Comparison of ENCODE assay signal across 15 mouse cellular contexts in genomic region chr6:70774372-70774771, GRCm38 (mm10). TPM values are rescaled to one million over a fixed set of nuclear protein-coding genes. Genes with fewer than 3 reads are reported as not detected.
DNase-seq lines count a peak whose midpoint lies in the region; ATAC-seq lines count a peak whose summit lies in the region.
"Had no signal": no experiment of that assay in that cellular context is flagged by ENCODE, and none has a peak within 500 bp of the region (broad histone marks: within the 10 kb centered on the region; RNA-seq: fewer than 3 reads in every experiment).

No protein-coding gene starts in this region.

- H3K27ac ChIP-seq in hindbrain, embryonic 15.5 days (replicated peaks): no peak overlapping the region
- no peak overlapping the region for H3K27ac ChIP-seq in hindbrain, embryonic 10.5 days
- H3K27ac ChIP-seq in midbrain, embryonic 11.5 days (ENCODE audit: low read depth, low read length): no peak overlapping the region
- H3K27ac ChIP-seq in midbrain, embryonic 15.5 days: no peak overlapping the region
- no peak overlapping the region for H3K27ac ChIP-seq in neural tube, embryonic 12.5 days
- H3K27ac ChIP-seq: heart, embryonic 13.5 days; lung, embryonic 15.5 days had no signal

- H3K9me3 ChIP-seq in hindbrain, embryonic 15.5 days: no peaks in the 10 kb centered on the region
- no peaks in the 10 kb centered on the region for H3K9me3 ChIP-seq in hindbrain, embryonic 10.5 days
- H3K9me3 ChIP-seq in midbrain, embryonic 11.5 days (ENCODE audit: control insufficient read depth, low read length): no peaks in the 10 kb centered on the region
- no peaks in the 10 kb centered on the region for H3K9me3 ChIP-seq in midbrain, embryonic 15.5 days
- no peaks in the 10 kb centered on the region for H3K9me3 ChIP-seq in neural tube, embryonic 12.5 days
- H3K9me3 ChIP-seq: heart, embryonic 13.5 days; lung, embryonic 15.5 days had no signal

- no peak overlapping the region for H3K4me2 ChIP-seq in hindbrain, embryonic 15.5 days
- H3K4me2 ChIP-seq in midbrain, embryonic 11.5 days: no peak overlapping the region
- no peak overlapping the region for H3K4me2 ChIP-seq in midbrain, embryonic 15.5 days
- no peak overlapping the region for H3K4me2 ChIP-seq in neural tube, embryonic 12.5 days (replicated peaks)
- H3K4me2 ChIP-seq: heart, embryonic 13.5 days; lung, embryonic 15.5 days had no signal

- DNase-seq in hindbrain, embryonic 10.5 days (ENCODE audit: low spot score): no peak
- DNase-seq in midbrain, embryonic 11.5 days (ENCODE audit: low spot score, missing footprints): no peak
- no peak for DNase-seq in gastrocnemius, adult 18-20 months (ENCODE audit: low spot score)
- DNase-seq: adrenal gland, adult 8-10 months; cerebellum, adult 9-11 months; heart, postnatal 4 days; right cerebral cortex, adult 18-20 months; spleen, adult 18-20 months had no signal

- peak; percentile 63 for ATAC-seq in hindbrain, embryonic 15.5 days (ENCODE audit: low FRiP score, low read depth)
- 0 out of 2 replicates have a peak, but pooled peaks have one; percentile 42 for ATAC-seq in midbrain, embryonic 11.5 days (ENCODE audit: low FRiP score)
- no peak for ATAC-seq in midbrain, embryonic 15.5 days (replicated peaks)
- ATAC-seq in granulocyte monocyte progenitor cell, adult 5-6 weeks (replicated peaks; ENCODE audit: poor library complexity, severe bottlenecking): peak; percentile 30
- ATAC-seq in neural tube, embryonic 12.5 days (ENCODE audit: low FRiP score, low read depth): peak; percentile 66
- ATAC-seq: CD4-positive, CD25-positive, alpha-beta regulatory T cell, adult 4 months had no signal

- H3K9ac ChIP-seq in hindbrain, embryonic 15.5 days: no peak overlapping the region
- H3K9ac ChIP-seq in midbrain, embryonic 11.5 days (ENCODE audit: low read length): no peak overlapping the region
- H3K9ac ChIP-seq in midbrain, embryonic 15.5 days: no peak overlapping the region
- H3K9ac ChIP-seq in neural tube, embryonic 12.5 days: no peak overlapping the region
- H3K9ac ChIP-seq: heart, embryonic 13.5 days; lung, embryonic 15.5 days had no signal

- H3K4me1 ChIP-seq in hindbrain, embryonic 15.5 days (replicated peaks): no peaks in the 10 kb centered on the region
- H3K4me1 ChIP-seq in hindbrain, embryonic 10.5 days (replicated peaks): peaks cover 6% of the 10 kb centered on the region; the same call in 1 of the 2 replicates
- H3K4me1 ChIP-seq in midbrain, embryonic 11.5 days (ENCODE audit: control insufficient read depth, insufficient read depth, low read length): no peaks in the 10 kb centered on the region
- no peaks in the 10 kb centered on the region for H3K4me1 ChIP-seq in midbrain, embryonic 15.5 days
- no peaks in the 10 kb centered on the region for H3K4me1 ChIP-seq in neural tube, embryonic 12.5 days
- H3K4me1 ChIP-seq: lung, embryonic 15.5 days had no signal

- WGBS in hindbrain, embryonic 15.5 days: 38% methylated on average over 2 of the region's 2 CpGs
- 62% methylated on average over 2 of the region's 2 CpGs for WGBS in hindbrain, embryonic 10.5 days
- WGBS in midbrain, embryonic 11.5 days: 71% methylated on average over 2 of the region's 2 CpGs
- 51% methylated on average over 2 of the region's 2 CpGs for WGBS in midbrain, embryonic 15.5 days
- WGBS in neural tube, embryonic 12.5 days: 43% methylated on average over 2 of the region's 2 CpGs

- H3K27me3 ChIP-seq in hindbrain, embryonic 15.5 days: no peaks in the 10 kb centered on the region
- no peaks in the 10 kb centered on the region for H3K27me3 ChIP-seq in hindbrain, embryonic 10.5 days (ENCODE audit: insufficient read depth, poor library complexity, severe bottlenecking)
- H3K27me3 ChIP-seq in midbrain, embryonic 11.5 days (ENCODE audit: control insufficient read depth, insufficient read depth, low read length): no peaks in the 10 kb centered on the region
- no peaks in the 10 kb centered on the region for H3K27me3 ChIP-seq in midbrain, embryonic 15.5 days (replicated peaks)
- no peaks in the 10 kb centered on the region for H3K27me3 ChIP-seq in neural tube, embryonic 12.5 days (replicated peaks)
- H3K27me3 ChIP-seq: heart, embryonic 13.5 days; lung, embryonic 15.5 days had no signal

- H3K4me3 ChIP-seq in hindbrain, embryonic 15.5 days: no peak overlapping the region
- H3K4me3 ChIP-seq in hindbrain, embryonic 10.5 days: no peak overlapping the region
- H3K4me3 ChIP-seq in midbrain, embryonic 11.5 days (ENCODE audit: low read depth, low read length): no peak overlapping the region
- no peak overlapping the region for H3K4me3 ChIP-seq in midbrain, embryonic 15.5 days
- no peak overlapping the region for H3K4me3 ChIP-seq in neural tube, embryonic 12.5 days
- H3K4me3 ChIP-seq: heart, embryonic 13.5 days; lung, embryonic 15.5 days had no signal

- peaks cover 37% of the 10 kb centered on the region for H3K36me3 ChIP-seq in hindbrain, embryonic 15.5 days
- H3K36me3 ChIP-seq in hindbrain, embryonic 10.5 days: peaks cover 62% of the 10 kb centered on the region
- no peaks in the 10 kb centered on the region for H3K36me3 ChIP-seq in midbrain, embryonic 11.5 days (ENCODE audit: control insufficient read depth, insufficient read depth, low read length)
- peaks cover 17% of the 10 kb centered on the region for H3K36me3 ChIP-seq in midbrain, embryonic 15.5 days (replicated peaks)
- H3K36me3 ChIP-seq in neural tube, embryonic 12.5 days: peaks cover 52% of the 10 kb centered on the region

RNA-seq across cellular contexts. Expression of gene Rpia, which starts 17.7 kb away (rescaled TPM):
- 2.8 and 3.1 TPM in 2 replicates for polyA plus RNA-seq in hindbrain, embryonic 15.5 days (2015; fragmentation: Nextera tagmentation; extraction: Ambion mirVana)
- 1.8 and 2.2 TPM in 2 replicates for polyA plus RNA-seq in hindbrain, embryonic 10.5 days (2016; fragmentation: Nextera tagmentation; extraction: Ambion mirVana)
- 1.9 TPM in 2 replicates for polyA plus RNA-seq in midbrain, embryonic 11.5 days (2014; fragmentation: Nextera tagmentation; extraction: Ambion mirVana)
- 2.6 and 3.0 TPM in 2 replicates for polyA plus RNA-seq in midbrain, embryonic 15.5 days (2015; fragmentation: Nextera tagmentation; extraction: Ambion mirVana)
- total RNA-seq in granulocyte monocyte progenitor cell, adult 5-6 weeks (2014; fragmentation: Nextera tagmentation): 67.7 and 90.5 TPM in 2 replicates
- 181 and 207 TPM in 2 replicates for total RNA-seq in granulocyte monocyte progenitor cell, adult 5-6 weeks (2017)
- 2.9 and 3.6 TPM in 2 replicates for polyA plus RNA-seq in neural tube, embryonic 12.5 days (2016; fragmentation: Nextera tagmentation; extraction: Ambion mirVana)
- 10 to 100 TPM; 15.8 to 16.0 TPM for total RNA-seq in gastrocnemius, adult 18-20 months (2021)
